In the genomic region with DNA sequence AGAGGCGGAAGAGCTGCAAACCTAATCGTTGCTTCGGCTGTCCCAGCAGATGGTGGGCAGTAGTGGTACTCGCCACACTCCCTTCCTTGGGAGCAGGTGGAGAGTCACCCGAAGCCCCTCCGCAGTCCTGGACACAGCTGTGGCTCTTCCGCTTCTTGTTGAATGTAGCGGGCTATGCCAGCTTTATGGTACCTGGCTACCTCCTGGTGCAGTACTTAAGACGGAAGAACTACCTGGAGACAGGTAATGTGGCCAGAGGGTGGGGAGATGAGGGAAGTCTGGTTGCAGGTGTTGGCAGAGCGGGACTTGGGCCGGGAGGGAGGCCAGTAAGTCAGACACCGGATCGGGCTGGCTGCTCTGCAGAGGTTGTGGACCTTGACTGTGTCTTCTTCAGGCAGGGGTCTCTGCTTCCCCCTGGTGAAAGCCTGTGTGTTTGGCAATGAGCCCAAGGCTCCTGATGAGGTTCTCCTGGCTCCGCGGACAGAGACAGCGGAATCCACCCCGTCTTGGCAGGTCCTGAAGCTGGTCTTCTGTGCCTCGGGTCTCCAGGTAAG, we compare ENCODE assay signal across 8 mouse cellular contexts. TPM values are rescaled to one million over a fixed set of nuclear protein-coding genes. Genes with fewer than 3 reads are reported as not detected.
A peak's percentile ranks its signal among the peaks of the same experiment; 100 is the strongest.
DNase-seq lines count a peak whose midpoint lies in the region; ATAC-seq and TF ChIP-seq lines count a peak whose summit lies in the region.

No protein-coding gene starts in this region.

- H3K4me2 ChIP-seq in hindbrain, embryonic 13.5 days = peak overlapping the region; percentile 98
- peak overlapping the region; percentile 95 for H3K4me2 ChIP-seq in midbrain, embryonic 14.5 days (ENCODE audit: low read length)

- no peak for TF ChIP-seq CTCF in left cerebral cortex, adult 2 months (IDR thresholded peaks at IDR 0.05)

- peaks cover 41% of the 10 kb centered on the region for H3K36me3 ChIP-seq in hindbrain, embryonic 13.5 days
- peaks cover 39% of the 10 kb centered on the region for H3K36me3 ChIP-seq in midbrain, embryonic 14.5 days (ENCODE audit: control insufficient read depth, insufficient read depth, low read length)

- peak overlapping the region; percentile 94 for H3K4me3 ChIP-seq in left cerebral cortex, adult 2 months
- peak overlapping the region; percentile 76 for H3K4me3 ChIP-seq in brown adipose tissue, adult 24 weeks (ENCODE audit: insufficient read depth, low read depth, low read length)
- peak overlapping the region; percentile 77 for H3K4me3 ChIP-seq in hindbrain, embryonic 13.5 days
- peak overlapping the region; percentile 78 for H3K4me3 ChIP-seq in midbrain, embryonic 14.5 days (replicated peaks; ENCODE audit: low read depth, low read length)

- peak overlapping the region; percentile 93 for H3K27ac ChIP-seq in left cerebral cortex, adult 2 months
- H3K27ac ChIP-seq in brown adipose tissue, adult 24 weeks (replicated peaks; ENCODE audit: low read depth, low read length) = no peak overlapping the region
- peak overlapping the region; percentile 89 for H3K27ac ChIP-seq in hindbrain, embryonic 13.5 days
- peak overlapping the region; percentile 82 for H3K27ac ChIP-seq in midbrain, embryonic 14.5 days (replicated peaks; ENCODE audit: low read depth, low read length)

- H3K4me1 ChIP-seq in brown adipose tissue, adult 24 weeks (ENCODE audit: control insufficient read depth, insufficient read depth, insufficient read length, low read length) = no peaks in the 10 kb centered on the region
- H3K4me1 ChIP-seq in hindbrain, embryonic 13.5 days (replicated peaks) = peaks cover 49% of the 10 kb centered on the region
- H3K4me1 ChIP-seq in midbrain, embryonic 14.5 days (ENCODE audit: control insufficient read depth, insufficient read depth, low read length) = peaks cover 8% of the 10 kb centered on the region

- DNase-seq in left cerebral cortex, adult 2 months (ENCODE audit: extremely low spot score in 1 of 2, low spot score in 2 of 2) = no peak
- DNase-seq in left cerebral cortex, postnatal 14 days (ENCODE audit: low spot score in 2 of 2) = no peak
- no peak for DNase-seq in midbrain, embryonic 14.5 days
- DNase-seq in spleen, postnatal 4 days (ENCODE audit: low spot score in 2 of 2) = no peak
- no peak for DNase-seq in spleen, postnatal 10 days (ENCODE audit: low spot score in 2 of 2)
- no peak for DNase-seq in layer of hippocampus, postnatal 14 days (ENCODE audit: low spot score in 2 of 2)

- ATAC-seq in hindbrain, embryonic 13.5 days (ENCODE audit: low FRiP score) = peak; percentile 4; the same call in 1 of the 2 replicates
- ATAC-seq in midbrain, embryonic 14.5 days (ENCODE audit: low FRiP score, low TSS enrichment) = no peak; the same call in 1 of the 2 replicates

- no peaks in the 10 kb centered on the region for H3K9me3 ChIP-seq in hindbrain, embryonic 13.5 days
- no peaks in the 10 kb centered on the region for H3K9me3 ChIP-seq in midbrain, embryonic 14.5 days (ENCODE audit: control insufficient read depth, low read length)

- H3K9ac ChIP-seq in hindbrain, embryonic 13.5 days = peak overlapping the region; percentile 93
- H3K9ac ChIP-seq in midbrain, embryonic 14.5 days (replicated peaks; ENCODE audit: low read length) = peak overlapping the region; percentile 86

- 8% methylated on average over 18 of the region's 18 CpGs for WGBS in hindbrain, embryonic 13.5 days
- WGBS in midbrain, embryonic 14.5 days = 8% methylated on average over 18 of the region's 18 CpGs

- intact Hi-C loops in left cerebral cortex, adult 2 months (cut with DNase I) = loop anchor here (1.0 kb wide), 1 partner anchor 8 kb away; no protein-coding TSS in a partner anchor
- intact Hi-C loops in left cerebral cortex, postnatal 14 days (cut with DNase I) = no loop called here

- no peaks in the 10 kb centered on the region for H3K27me3 ChIP-seq in hindbrain, embryonic 13.5 days
- no peaks in the 10 kb centered on the region for H3K27me3 ChIP-seq in midbrain, embryonic 14.5 days (ENCODE audit: control insufficient read depth, insufficient read depth, low read length)

RNA-seq across cellular contexts. Expression of a gene that starts 0.9 kb away (rescaled TPM):
- 10 to 100 TPM; 21.5 to 26.3 TPM for total RNA-seq in left cerebral cortex, adult 2 months (2021)
- 10 to 100 TPM; 41.6 to 46.1 TPM for total RNA-seq in left cerebral cortex, postnatal 14 days (2021)
- polyA plus RNA-seq in brown adipose tissue, adult 24 weeks (2012; ENCODE audit: insufficient read depth, insufficient read length, missing spikeins) = 17.0 and 36.4 TPM in 2 replicates
- 86.5 and 91.1 TPM in 2 replicates for polyA plus RNA-seq in hindbrain, embryonic 13.5 days (2015; fragmentation: Nextera tagmentation; extraction: Ambion mirVana)
- polyA plus RNA-seq in midbrain, embryonic 14.5 days (2014; fragmentation: Nextera tagmentation; extraction: Ambion mirVana) = 73.0 and 77.1 TPM in 2 replicates
- 10 to 100 TPM; 47.3 to 52.8 TPM for total RNA-seq in layer of hippocampus, postnatal 14 days (2021)

RNA-seq across cellular contexts. Expression of a gene that starts 8.5 kb away (rescaled TPM):
- 1,000 to 10,000 TPM; 1,492 to 1,507 TPM for total RNA-seq in left cerebral cortex, adult 2 months (2021)
- total RNA-seq in left cerebral cortex, postnatal 14 days (2021) = 1,000 to 10,000 TPM; 1,454 to 1,586 TPM
- 869 and 998 TPM in 2 replicates for polyA plus RNA-seq in brown adipose tissue, adult 24 weeks (2012; ENCODE audit: insufficient read depth, insufficient read length, missing spikeins)
- 1,593 and 1,619 TPM in 2 replicates for polyA plus RNA-seq in hindbrain, embryonic 13.5 days (2015; fragmentation: Nextera tagmentation; extraction: Ambion mirVana)
- polyA plus RNA-seq in midbrain, embryonic 14.5 days (2014; fragmentation: Nextera tagmentation; extraction: Ambion mirVana) = 1,248 and 1,388 TPM in 2 replicates
- total RNA-seq in layer of hippocampus, postnatal 14 days (2021) = 1,000 to 10,000 TPM; 1,658 to 1,733 TPM

RNA-seq across cellular contexts. Expression of a gene that starts 9.1 kb away (rescaled TPM):
- 1 to 10 TPM; 2.3 to 2.4 TPM for total RNA-seq in left cerebral cortex, adult 2 months (2021)
- total RNA-seq in left cerebral cortex, postnatal 14 days (2021) = 1 to 10 TPM; 1.8 to 2.0 TPM
- 1.4 and 1.6 TPM in 2 replicates for polyA plus RNA-seq in brown adipose tissue, adult 24 weeks (2012; ENCODE audit: insufficient read depth, insufficient read length, missing spikeins)
- 5.6 and 6.5 TPM in 2 replicates for polyA plus RNA-seq in hindbrain, embryonic 13.5 days (2015; fragmentation: Nextera tagmentation; extraction: Ambion mirVana)
- 4.2 and 4.9 TPM in 2 replicates for polyA plus RNA-seq in midbrain, embryonic 14.5 days (2014; fragmentation: Nextera tagmentation; extraction: Ambion mirVana)
- total RNA-seq in layer of hippocampus, postnatal 14 days (2021) = 1 to 10 TPM; 3.4 to 3.6 TPM

RNA-seq across cellular contexts. Expression of a gene that starts 15.1 kb away (rescaled TPM):
- 100 to 1,000 TPM; 132 to 133 TPM for total RNA-seq in left cerebral cortex, adult 2 months (2021)
- 100 to 1,000 TPM; 114 to 120 TPM for total RNA-seq in left cerebral cortex, postnatal 14 days (2021)
- not detected in 2 replicates for polyA plus RNA-seq in brown adipose tissue, adult 24 weeks (2012; ENCODE audit: insufficient read depth, insufficient read length, missing spikeins)
- polyA plus RNA-seq in hindbrain, embryonic 13.5 days (2015; fragmentation: Nextera tagmentation; extraction: Ambion mirVana) = 26.6 and 27.3 TPM in 2 replicates
- 20.4 and 24.1 TPM in 2 replicates for polyA plus RNA-seq in midbrain, embryonic 14.5 days (2014; fragmentation: Nextera tagmentation; extraction: Ambion mirVana)
- total RNA-seq in layer of hippocampus, postnatal 14 days (2021) = 100 to 1,000 TPM; 106 to 107 TPM

RNA-seq across cellular contexts. Expression of a gene that starts 34.8 kb away (rescaled TPM):
- 10 to 100 TPM; 19.7 to 23.6 TPM for total RNA-seq in left cerebral cortex, adult 2 months (2021)
- 10 to 100 TPM; 21.0 to 24.4 TPM for total RNA-seq in left cerebral cortex, postnatal 14 days (2021)
- 32.8 and 56.5 TPM in 2 replicates for polyA plus RNA-seq in brown adipose tissue, adult 24 weeks (2012; ENCODE audit: insufficient read depth, insufficient read length, missing spikeins)
- 33.7 and 38.2 TPM in 2 replicates for polyA plus RNA-seq in hindbrain, embryonic 13.5 days (2015; fragmentation: Nextera tagmentation; extraction: Ambion mirVana)
- polyA plus RNA-seq in midbrain, embryonic 14.5 days (2014; fragmentation: Nextera tagmentation; extraction: Ambion mirVana) = 21.2 and 33.2 TPM in 2 replicates
- total RNA-seq in layer of hippocampus, postnatal 14 days (2021) = 10 to 100 TPM; 17.5 to 22.9 TPM
